Mouse (Mus musculus) forebrain, embryonic 10.5 days (tissue): Measurements from ENCODE around the gene Tiparp. TPM values are rescaled to one million over a fixed set of nuclear protein-coding genes. Genes with fewer than 3 reads are reported as not detected.

ENCODE experiments used
- DNase-seq: peaks from one replicate; pipeline ENCODE4 v3.0.0-alpha.2; 2017; ENCODE audit warnings: low spot score; ENCODE audit errors: extremely low spot score
- H3K27ac ChIP-seq: fragments of 300-500 bp; sonication (generic); 2 replicates; pipeline ENCODE4 v1.5.1; 2016; ENCODE audit warnings: mild to moderate bottlenecking
- H3K27me3 ChIP-seq: fragments of 300-500 bp; sonication (generic); 2 replicates; pipeline ENCODE4 v1.6.1; 2016; ENCODE audit warnings: mild to moderate bottlenecking; ENCODE audit not compliant: poor library complexity, severe bottlenecking
- H3K36me3 ChIP-seq: fragments of 300-500 bp; sonication (generic); replicated peaks from 2 replicates; pipeline ENCODE4 v1.6.1; 2016; ENCODE audit warnings: mild to moderate bottlenecking, moderate library complexity
- H3K4me1 ChIP-seq: fragments of 300-500 bp; sonication (generic); 2 replicates; pipeline ENCODE4 v1.6.1; 2016
- H3K4me3 ChIP-seq: fragments of 300-500 bp; sonication (generic); 2 replicates; pipeline ENCODE4 v1.5.1; 2016; ENCODE audit warnings: mild to moderate bottlenecking, moderate library complexity
- H3K9me3 ChIP-seq: fragments of 300-500 bp; sonication (generic); 2 replicates; pipeline ENCODE4 v1.6.1; 2016; ENCODE audit warnings: mild to moderate bottlenecking, moderate library complexity
- WGBS: fragments of 180-500 bp; shearing (Covaris S2); methylation state at CpG from one replicate; pipeline ENCODE4 v1.1.7; 2016; 5-methylcytosine and 5-hydroxymethylcytosine counted together
- polyA plus RNA-seq: library from polyadenylated mRNA; unstranded; fragments of >200 nt; fragmentation: Nextera tagmentation; extraction: Ambion mirVana; gene quantifications from 2 replicates; pipeline ENCODE4 v1.2.1, GENCODE M21; 2016

Tiparp gene
- polyA plus RNA-seq, result 30.3 and 35.9 TPM in 2 replicates

DNA sequence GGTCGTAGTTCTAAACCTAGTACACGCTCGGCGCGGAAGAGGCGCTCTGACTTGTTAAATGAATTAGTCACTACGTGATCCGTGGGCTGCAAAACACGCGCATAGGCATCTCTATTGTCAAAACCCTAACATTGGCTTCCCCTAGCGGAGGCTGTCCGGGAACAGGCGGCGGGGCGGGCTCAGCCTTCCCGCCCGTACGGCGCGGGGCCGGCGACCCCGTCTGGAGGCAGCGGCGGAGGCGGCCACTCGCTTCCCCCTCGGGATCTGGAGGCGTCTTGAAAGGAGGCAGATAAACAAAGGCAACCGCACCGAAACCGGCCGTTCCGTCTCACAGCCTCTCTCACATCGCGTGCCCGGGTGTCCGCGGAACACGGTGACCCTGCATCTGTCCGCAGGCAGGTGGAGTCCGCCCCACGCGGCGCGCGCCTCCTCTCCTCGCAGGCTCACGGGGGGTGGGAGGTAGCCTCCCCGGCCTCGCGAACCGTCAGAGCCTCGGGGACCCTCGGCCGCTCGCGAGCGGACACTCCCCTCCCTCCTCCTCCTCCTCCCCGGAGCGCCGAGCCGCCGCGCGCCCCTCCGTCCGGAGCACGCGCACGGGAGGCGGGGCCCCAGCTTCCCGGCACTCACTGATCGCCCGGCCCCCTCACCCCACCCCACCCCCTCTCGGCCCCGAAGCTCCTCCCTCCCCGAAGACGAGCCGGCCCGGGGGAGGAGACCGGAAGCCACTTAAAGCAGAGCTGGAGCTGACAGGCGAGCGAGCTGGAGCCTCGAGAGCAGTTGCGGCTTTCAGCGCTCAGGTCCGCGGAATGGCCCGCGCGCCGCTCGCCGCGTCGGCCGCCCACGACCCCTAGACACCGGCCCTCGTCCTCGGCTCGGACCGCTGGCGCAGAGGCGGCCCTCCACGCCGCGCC lies at the start of gene Tiparp:
TSS of gene Tiparp (plus strand) at position 720 of the 911 bp plus-strand sequence.
- WGBS, result under 1% methylated on average over 99 of the region's 109 CpGs
- peak within 1 kb of the TSS; percentile 99 for H3K27ac ChIP-seq
- peaks cover 24% of the 10 kb centered on the region for H3K4me1 ChIP-seq
- H3K9me3 ChIP-seq, result no peaks in the 10 kb centered on the region
- H3K36me3 ChIP-seq, result peaks cover 19% of the 10 kb centered on the region
- DNase-seq, result peak; percentile 95
- peak within 1 kb of the TSS; percentile 75 for H3K4me3 ChIP-seq
- H3K27me3 ChIP-seq, result peaks cover 7% of the 10 kb centered on the region

DNA sequence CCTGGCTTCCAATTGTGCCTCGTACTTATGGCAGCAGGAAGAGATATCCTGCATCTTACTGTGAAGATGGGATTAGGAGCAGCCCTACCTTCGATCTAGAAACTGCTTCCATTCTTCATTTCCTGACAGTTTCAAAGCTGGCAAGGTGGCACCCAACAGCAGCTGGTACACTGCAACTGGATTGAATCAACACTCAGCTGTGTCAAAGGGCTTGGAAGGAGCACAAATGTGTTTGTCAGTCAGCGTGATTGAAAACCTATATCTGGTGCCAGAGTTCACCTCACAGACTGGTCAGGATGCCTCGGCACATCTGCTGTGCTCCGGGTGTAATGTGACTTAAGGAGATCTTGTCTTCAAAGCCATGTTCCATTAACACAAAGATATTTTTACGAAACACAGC lies 47.5 kb upstream of the Tiparp start:
- Histone ChIP-seq H3K9me3 (no peaks in the 10 kb centered on the region), H3K27ac (no peak overlapping the region), H3K4me1 (no peaks in the 10 kb centered on the region), H3K4me3 (no peak overlapping the region), H3K27me3 (no peaks in the 10 kb centered on the region), H3K36me3 (no peaks in the 10 kb centered on the region)
- WGBS, result 89% methylated on average over 6 of the region's 6 CpGs
- DNase-seq, result no peak

DNA sequence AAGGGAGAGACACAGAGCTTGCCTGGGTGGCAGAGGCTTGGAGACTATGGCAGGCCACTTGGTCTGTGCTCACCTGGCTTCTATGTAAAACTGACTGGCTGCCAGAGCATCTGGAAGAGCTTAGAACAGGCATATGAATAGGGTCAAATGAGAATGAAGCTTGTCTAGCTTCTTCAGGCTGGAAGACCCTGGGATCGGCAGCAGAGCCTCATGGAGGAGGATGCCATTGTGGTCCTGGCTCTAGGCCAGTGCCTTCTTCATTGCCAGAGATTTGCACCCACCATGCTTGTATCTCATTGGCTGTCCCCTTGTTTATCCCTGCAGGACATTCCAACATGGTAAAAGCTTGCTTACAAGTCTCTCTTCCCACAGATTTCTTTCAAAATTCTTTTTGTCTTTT lies 45.9 kb upstream of the Tiparp start:
- Histone ChIP-seq H3K27ac (no peak overlapping the region), H3K4me3 (no peak overlapping the region), H3K27me3 (no peaks in the 10 kb centered on the region), H3K4me1 (no peaks in the 10 kb centered on the region), H3K36me3 (no peaks in the 10 kb centered on the region), H3K9me3 (no peaks in the 10 kb centered on the region)
- WGBS, result 63% methylated on average over 1 of the region's 1 CpGs
- no peak for DNase-seq

DNA sequence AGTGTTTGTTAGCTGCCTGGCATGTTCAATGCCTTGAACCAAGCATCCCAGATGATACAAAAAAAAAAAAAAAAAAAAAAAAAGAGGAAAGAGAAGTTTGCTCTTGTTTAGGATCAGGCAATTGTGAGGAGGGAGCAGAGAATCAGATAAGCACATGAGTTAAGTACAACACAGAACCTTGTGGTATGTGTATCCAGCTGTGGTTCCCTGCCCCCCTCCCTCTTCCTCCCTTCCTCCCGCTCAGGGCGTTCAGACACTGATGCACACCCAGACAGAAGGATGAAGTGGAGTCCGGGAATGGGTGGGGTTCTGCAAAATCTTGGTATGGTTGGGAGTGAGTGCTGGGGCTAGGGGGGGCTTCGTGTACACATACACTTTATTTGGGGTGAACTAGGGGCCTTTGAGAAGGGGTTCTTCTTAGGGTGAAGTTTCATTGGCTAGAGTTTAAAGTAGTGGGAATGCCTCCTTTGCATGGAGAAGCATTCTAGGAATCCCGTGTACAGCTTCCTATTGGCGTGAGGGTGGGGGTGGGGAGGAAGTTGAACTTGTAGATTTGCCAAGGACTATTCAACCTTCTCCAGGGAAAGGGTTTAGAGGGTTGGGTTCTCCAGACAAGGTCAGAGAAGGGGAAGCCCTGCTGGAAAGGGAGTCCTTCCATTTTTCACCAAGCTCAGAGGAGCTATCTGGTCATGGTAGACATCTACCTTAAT lies 45.4 kb upstream of the Tiparp start:
- H3K36me3 ChIP-seq, result no peaks in the 10 kb centered on the region
- H3K27ac ChIP-seq, result no peak overlapping the region
- WGBS, result 76% methylated on average over 6 of the region's 6 CpGs
- no peak for DNase-seq
- no peaks in the 10 kb centered on the region for H3K9me3 ChIP-seq
- H3K4me1 ChIP-seq, result no peaks in the 10 kb centered on the region
- H3K4me3 ChIP-seq, result no peak overlapping the region
- no peaks in the 10 kb centered on the region for H3K27me3 ChIP-seq

DNA sequence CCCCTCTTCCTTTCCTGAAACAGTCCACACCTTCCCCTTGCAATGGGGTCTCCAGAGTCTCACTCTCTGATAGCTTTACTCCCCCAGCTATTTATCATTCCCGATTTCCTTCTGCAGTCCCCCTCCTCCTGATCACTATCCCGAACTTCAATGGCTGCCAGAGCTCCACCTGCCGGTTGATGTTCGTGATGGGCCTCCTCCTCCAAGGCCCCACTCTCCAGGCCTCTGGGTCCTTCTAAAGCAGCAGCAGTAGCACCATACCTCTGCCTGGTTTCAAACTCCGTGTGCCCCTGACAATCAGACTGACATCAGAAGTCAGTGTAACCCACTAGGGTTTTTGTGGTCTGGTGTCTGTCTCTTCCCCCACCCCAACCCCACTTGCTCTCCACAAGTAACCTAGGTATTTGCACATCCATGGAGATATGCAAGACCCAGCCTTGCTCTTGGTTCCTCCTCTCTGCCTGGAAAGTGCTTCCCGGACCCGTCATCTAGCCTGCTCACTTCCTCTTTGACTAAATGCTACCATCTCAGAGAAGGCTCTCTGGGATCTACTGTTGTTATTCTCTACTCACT lies 44.0 kb upstream of the Tiparp start:
- DNase-seq, result no peak
- Histone ChIP-seq H3K4me3 (no peak overlapping the region), H3K27ac (no peak overlapping the region), H3K9me3 (no peaks in the 10 kb centered on the region), H3K27me3 (no peaks in the 10 kb centered on the region), H3K36me3 (no peaks in the 10 kb centered on the region), H3K4me1 (no peaks in the 10 kb centered on the region)
- 69% methylated on average over 7 of the region's 7 CpGs for WGBS

DNA sequence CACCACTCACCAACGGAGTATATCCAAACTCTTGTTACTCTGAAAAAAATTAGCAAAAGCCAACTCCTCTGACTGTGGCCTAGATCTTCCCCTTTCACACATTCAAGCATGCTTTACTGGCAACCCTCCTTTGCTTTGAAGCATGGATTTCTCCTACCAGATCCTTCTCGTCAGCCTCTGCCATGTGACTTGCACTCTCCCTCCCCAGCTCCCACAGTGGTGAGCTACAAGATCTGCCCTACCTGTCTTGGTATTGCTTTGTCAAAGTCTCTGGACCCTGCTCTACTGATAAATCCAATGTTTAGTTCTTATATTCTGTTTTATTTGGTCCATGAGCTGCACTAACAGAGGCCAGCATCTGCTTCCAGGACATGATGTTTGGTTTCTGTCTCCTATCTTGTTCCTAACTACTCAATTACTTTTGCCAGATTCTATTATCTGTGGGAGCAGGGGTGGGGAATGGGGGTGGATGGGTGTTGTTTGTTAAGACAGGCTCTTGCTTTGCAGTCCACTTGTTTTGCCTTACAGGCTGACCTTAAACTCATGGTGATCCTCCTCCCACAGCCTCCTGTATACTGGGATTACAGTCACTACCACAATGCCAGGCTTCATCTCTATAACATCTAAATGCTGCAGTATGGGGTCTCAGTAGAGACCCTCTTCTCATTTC lies 40.7 kb upstream of the Tiparp start:
- Histone ChIP-seq H3K36me3 (no peaks in the 10 kb centered on the region), H3K9me3 (no peaks in the 10 kb centered on the region), H3K4me3 (no peak overlapping the region), H3K27me3 (no peaks in the 10 kb centered on the region), H3K27ac (no peak overlapping the region), H3K4me1 (no peaks in the 10 kb centered on the region)
- no peak for DNase-seq
- WGBS, result 80% methylated on average over 2 of the region's 2 CpGs

DNA sequence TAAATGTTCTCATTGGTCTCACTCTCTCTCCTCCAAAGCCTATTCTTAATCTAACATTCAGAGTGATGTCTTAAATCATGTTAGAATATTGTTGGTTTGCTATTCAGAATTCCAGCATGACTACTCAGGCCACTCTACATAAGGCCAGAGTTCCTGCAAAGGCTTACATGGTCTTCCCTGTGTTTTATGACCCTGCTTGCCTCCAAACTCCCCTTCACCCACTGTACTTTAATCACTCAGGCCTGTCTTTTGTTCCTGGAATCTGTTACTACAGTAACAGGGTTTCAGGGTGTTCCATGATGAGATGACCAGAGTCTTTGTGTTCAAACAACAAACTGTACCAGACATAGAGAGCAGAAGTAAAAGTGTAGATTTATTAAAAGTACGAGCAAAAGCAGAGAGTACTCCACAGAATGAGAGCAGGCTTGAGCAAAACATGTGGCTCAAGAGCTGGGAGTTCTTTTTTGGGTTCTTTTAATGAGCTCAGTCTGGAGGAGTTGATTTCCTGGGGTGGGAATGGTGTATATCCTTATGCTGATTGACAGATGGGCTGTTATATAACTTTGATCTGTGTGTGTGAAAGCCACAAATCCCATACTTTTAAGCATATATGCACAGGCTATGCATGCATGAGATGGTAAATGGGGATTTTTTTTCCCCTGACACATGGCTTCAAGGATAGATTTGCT lies 39.5 kb upstream of the Tiparp start:
- Histone ChIP-seq H3K9me3 (no peaks in the 10 kb centered on the region), H3K4me3 (no peak overlapping the region), H3K4me1 (no peaks in the 10 kb centered on the region), H3K27ac (no peak overlapping the region), H3K27me3 (no peaks in the 10 kb centered on the region), H3K36me3 (no peaks in the 10 kb centered on the region)
- WGBS, result 88% methylated on average over 1 of the region's 1 CpGs
- no peak for DNase-seq

DNA sequence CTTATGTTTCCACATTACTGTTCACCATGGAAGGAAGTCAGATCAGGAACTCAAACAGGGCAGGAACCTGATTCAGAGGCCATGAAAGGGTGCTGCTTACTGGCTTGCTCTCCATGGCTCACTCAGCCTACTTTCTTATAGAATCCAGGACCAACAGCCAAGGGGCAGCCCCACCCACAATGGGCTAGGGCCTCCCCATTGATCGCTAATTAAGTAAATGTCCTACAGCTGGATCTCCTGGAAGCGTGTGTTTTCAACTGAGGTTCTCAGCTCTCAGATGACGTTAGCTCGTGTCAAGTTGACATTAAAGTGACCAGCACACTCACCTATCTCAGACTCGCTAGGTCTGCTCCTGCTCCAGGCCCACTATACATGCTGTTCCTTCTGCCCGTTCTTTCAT lies 38.6 kb upstream of the Tiparp start:
- WGBS, result 84% methylated on average over 6 of the region's 6 CpGs

DNA sequence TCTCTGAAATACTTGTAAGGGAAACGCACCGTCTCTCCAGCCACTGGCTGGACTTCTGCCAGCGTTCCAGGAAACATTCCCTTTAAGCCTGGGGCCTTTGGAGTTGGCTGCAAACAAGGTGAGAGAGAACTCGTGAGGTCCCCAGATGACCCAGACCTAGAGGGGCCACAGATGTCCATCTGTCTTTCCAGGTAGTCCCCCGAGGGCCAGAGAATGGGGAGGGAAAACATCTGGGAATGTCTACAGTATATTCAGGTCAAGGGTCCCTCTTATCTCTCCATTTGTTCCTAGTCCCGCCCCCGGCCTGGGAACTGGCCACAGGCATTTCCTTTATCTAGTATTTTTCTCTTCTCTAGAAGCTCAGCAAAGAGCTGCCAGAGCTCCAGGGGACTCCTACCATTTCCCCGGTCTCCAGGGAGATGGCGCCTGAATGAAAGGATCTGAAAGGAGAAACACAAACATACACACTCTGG lies 33.9 kb upstream of the Tiparp start:
- peaks cover 15% of the 10 kb centered on the region for H3K4me1 ChIP-seq
- 60% methylated on average over 9 of the region's 9 CpGs for WGBS
- no peaks in the 10 kb centered on the region for H3K9me3 ChIP-seq
- H3K27ac ChIP-seq, result peak overlapping the region; percentile 35; the same call in 1 of the 2 replicates
- H3K27me3 ChIP-seq, result no peaks in the 10 kb centered on the region
- DNase-seq, result no peak
- H3K4me3 ChIP-seq, result no peak overlapping the region
- H3K36me3 ChIP-seq, result no peaks in the 10 kb centered on the region

More for the DNA sequence above, 38.6 kb upstream of the Tiparp start:
- Histone ChIP-seq H3K36me3 (no peaks in the 10 kb centered on the region), H3K9me3 (no peaks in the 10 kb centered on the region), H3K27ac (no peak overlapping the region), H3K4me1 (peaks cover 6% of the 10 kb centered on the region), H3K27me3 (no peaks in the 10 kb centered on the region), H3K4me3 (no peak overlapping the region)
- DNase-seq, result no peak

DNA sequence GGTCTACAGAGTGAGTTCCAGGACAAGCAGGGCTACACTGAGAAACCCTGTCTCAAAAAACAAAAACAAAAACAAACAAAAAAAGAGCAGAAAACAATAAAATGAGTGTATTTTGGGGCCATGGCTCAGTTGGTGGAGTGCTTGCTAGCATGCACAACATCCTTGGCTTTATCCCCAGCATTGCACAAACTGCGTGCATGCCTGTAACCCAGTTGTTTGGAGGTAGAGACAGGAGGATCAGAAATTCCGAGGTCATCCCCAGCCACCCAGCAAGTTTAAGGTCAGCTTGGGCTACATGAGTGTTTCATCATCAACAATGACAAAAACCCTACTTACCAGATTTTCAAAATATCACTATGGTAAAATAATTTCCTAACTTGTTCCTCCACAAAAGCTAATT lies 20.4 kb upstream of the Tiparp start:
- no peaks in the 10 kb centered on the region for H3K27me3 ChIP-seq
- H3K4me3 ChIP-seq, result no peak overlapping the region
- H3K4me1 ChIP-seq, result no peaks in the 10 kb centered on the region
- WGBS, result 83% methylated on average over 2 of the region's 2 CpGs
- no peak for DNase-seq
- no peak overlapping the region for H3K27ac ChIP-seq
- H3K36me3 ChIP-seq, result no peaks in the 10 kb centered on the region
- no peaks in the 10 kb centered on the region; the same call in 1 of the 2 replicates for H3K9me3 ChIP-seq

DNA sequence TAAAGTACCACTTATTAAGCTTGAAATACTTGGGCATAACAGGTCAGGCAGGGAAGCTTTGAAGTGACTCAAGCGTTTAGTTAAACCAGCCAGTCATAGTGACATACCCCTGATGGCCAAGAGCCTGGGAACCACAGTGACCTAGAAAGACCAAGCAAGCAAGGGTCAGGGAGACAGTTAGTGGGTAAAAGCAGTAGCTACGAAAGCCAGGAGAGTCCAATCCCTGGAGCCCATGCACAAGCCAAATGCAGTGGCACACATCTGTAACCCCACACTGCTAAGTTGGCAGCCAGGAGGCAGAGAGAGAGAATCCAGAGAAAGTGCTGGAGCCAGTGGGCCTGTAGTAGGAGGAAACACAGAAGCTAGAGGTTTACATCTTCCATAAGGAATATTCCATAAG lies 17.6 kb upstream of the Tiparp start:
- Histone ChIP-seq H3K27ac (no peak overlapping the region), H3K36me3 (no peaks in the 10 kb centered on the region), H3K27me3 (no peaks in the 10 kb centered on the region), H3K9me3 (no peaks in the 10 kb centered on the region), H3K4me3 (no peak overlapping the region), H3K4me1 (no peaks in the 10 kb centered on the region)
- WGBS, result 84% methylated on average over 2 of the region's 2 CpGs
- DNase-seq, result no peak

DNA sequence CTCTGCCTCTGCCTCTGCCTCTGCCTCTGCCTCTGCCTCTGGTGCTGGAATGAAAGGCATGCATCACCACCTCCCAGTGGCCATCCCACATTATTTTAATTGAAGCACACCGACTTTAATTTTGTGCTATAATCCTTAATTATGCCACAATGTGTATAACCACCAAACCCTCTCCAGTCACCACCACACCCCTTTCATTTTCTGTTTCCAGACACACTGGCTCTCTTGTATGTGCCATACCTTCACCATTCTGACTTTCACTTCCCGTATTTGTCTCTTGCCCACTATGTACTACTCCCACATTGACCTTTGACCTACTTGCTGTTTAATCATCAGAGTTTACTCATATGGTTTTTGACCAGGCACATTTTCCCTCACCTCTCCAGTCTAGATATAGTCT lies 12.5 kb upstream of the Tiparp start:
- DNase-seq, result no peak
- Histone ChIP-seq H3K27me3 (peaks cover 6% of the 10 kb centered on the region; the same call in 1 of the 2 replicates), H3K9me3 (no peaks in the 10 kb centered on the region), H3K36me3 (no peaks in the 10 kb centered on the region), H3K27ac (no peak overlapping the region), H3K4me3 (no peak overlapping the region), H3K4me1 (peaks cover 12% of the 10 kb centered on the region)
- 89% methylated on average over 2 of the region's 2 CpGs for WGBS
